Mouse (Mus musculus) myocyte (in vitro differentiated cells): ENCODE data around the gene Exph5. TPM values are rescaled to one million over a fixed set of nuclear protein-coding genes. Genes with fewer than 3 reads are reported as not detected.

Experiments used
- H3K27me3 ChIP-seq: one replicate; pipeline ENCODE4 v1.6.1; 2011; ENCODE audit not compliant: control insufficient read depth, insufficient read depth, insufficient read length
- H3K36me3 ChIP-seq: one replicate; pipeline ENCODE4 v1.6.1; 2011; ENCODE audit not compliant: control insufficient read depth, insufficient read depth
- H3K4me2 ChIP-seq: one replicate; pipeline ENCODE4 v1.6.1; 2011; ENCODE audit warnings: low read depth, control low read depth
- H3K4me3 ChIP-seq: one replicate; pipeline ENCODE4 v1.5.1; 2011; ENCODE audit warnings: mild to moderate bottlenecking, control low read depth, moderate library complexity
- H3K79me2 ChIP-seq: one replicate; pipeline ENCODE4 v1.6.1; 2011; ENCODE audit not compliant: control insufficient read depth, insufficient read depth
- H3ac ChIP-seq: one replicate; pipeline ENCODE4 v1.6.1; 2011; ENCODE audit not compliant: control insufficient read depth, insufficient read length
- CEBPB ChIP-seq: IDR thresholded peaks from 2 replicates; pipeline ENCODE4 v1.6.1; 2011; ENCODE audit warnings: mild to moderate bottlenecking, moderate library complexity; ENCODE audit not compliant: poor library complexity, insufficient read depth, severe bottlenecking
- E2F4 ChIP-seq: IDR thresholded peaks from one replicate; pipeline ENCODE4 v1.6.1; 2011; ENCODE audit warnings: mild to moderate bottlenecking, control low read depth, moderate library complexity; ENCODE audit not compliant: insufficient read depth
- MAX ChIP-seq: IDR thresholded peaks from one replicate; pipeline ENCODE4 v1.6.1; 2011; ENCODE audit warnings: low read depth, mild to moderate bottlenecking, control low read depth
- MYOD1 ChIP-seq, 3 experiments: IDR thresholded peaks; one replicate each; pipeline ENCODE4 v1.6.1; 2011; ENCODE audit warnings: control low read depth in 2 of 3, low read depth in 2 of 3, mild to moderate bottlenecking in 2 of 3, moderate library complexity in 1 of 3; ENCODE audit not compliant: insufficient read length in 2 of 3, control insufficient read depth in 1 of 3
- MYOG ChIP-seq, 3 experiments: IDR thresholded peaks; one replicate each; pipeline ENCODE4 v1.6.1; 2011; ENCODE audit warnings: control low read depth in 2 of 3, low read depth in 2 of 3, mild to moderate bottlenecking in 2 of 3; ENCODE audit not compliant: insufficient read length in 2 of 3, control insufficient read depth in 1 of 3, insufficient read depth in 1 of 3
- POLR2A ChIP-seq: IDR thresholded peaks from one replicate; pipeline ENCODE4 v1.6.1; 2011; ENCODE audit warnings: low read depth, mild to moderate bottlenecking, control low read depth, moderate library complexity; ENCODE audit not compliant: insufficient read length
- POLR2AphosphoS2 ChIP-seq: IDR thresholded peaks from one replicate; pipeline ENCODE4 v1.6.1; 2011; ENCODE audit warnings: low read depth, control low read depth; ENCODE audit not compliant: insufficient read length
- REST ChIP-seq: IDR thresholded peaks from one replicate; pipeline ENCODE4 v1.6.1; 2011; ENCODE audit warnings: mild to moderate bottlenecking, control low read depth, moderate library complexity; ENCODE audit not compliant: insufficient read depth, insufficient read length
- SRF ChIP-seq: IDR thresholded peaks from one replicate; pipeline ENCODE4 v1.6.1; 2011; ENCODE audit warnings: low read depth; ENCODE audit not compliant: control insufficient read depth, insufficient read length
- TCF12 ChIP-seq: IDR thresholded peaks from one replicate; pipeline ENCODE4 v1.6.1; 2011; ENCODE audit warnings: mild to moderate bottlenecking, control low read depth; ENCODE audit not compliant: poor library complexity, insufficient read depth, severe bottlenecking
- TCF3 ChIP-seq: IDR thresholded peaks from one replicate; pipeline ENCODE4 v1.6.1; 2011; ENCODE audit warnings: low read depth, control low read depth; ENCODE audit not compliant: insufficient read length
- USF1 ChIP-seq: IDR thresholded peaks from one replicate; pipeline ENCODE4 v1.6.1; 2011; ENCODE audit warnings: low read depth, mild to moderate bottlenecking, control low read depth, moderate library complexity
- polyA plus RNA-seq: library from polyadenylated mRNA; unstranded; fragments of >200 nt; fragmentation: generic; extraction: Trizol; gene quantifications from one replicate; pipeline ENCODE4 v1.2.1, GENCODE M21; 2012; ENCODE audit warnings: missing spikeins

Gene Exph5
- polyA plus RNA-seq, 1 experiment = not detected

DNA sequence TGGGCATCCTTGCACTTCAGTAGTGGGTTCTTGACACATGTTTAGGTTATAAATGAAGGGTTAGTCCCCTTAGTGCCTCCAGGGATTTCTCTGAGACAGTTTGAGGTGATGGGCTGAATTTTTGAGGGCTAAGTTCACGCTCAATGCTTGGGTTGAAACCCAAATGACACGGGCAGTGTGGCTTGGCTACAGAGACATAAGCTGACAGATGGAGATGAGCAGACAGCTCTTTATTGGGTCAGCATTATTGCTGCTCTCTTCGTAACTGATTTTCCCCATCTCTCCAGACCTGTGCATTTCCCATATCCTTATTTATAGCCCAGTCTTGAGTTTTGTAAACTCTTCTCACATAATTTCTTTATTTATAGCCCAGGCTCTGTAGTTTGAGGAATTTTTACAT is 76.7 kb downstream of the Exph5 start:
- Histone ChIP-seq H3K27me3 (peaks cover 8% of the 10 kb centered on the region), H3K4me3 (no peak overlapping the region), H3K36me3 (no peaks in the 10 kb centered on the region), H3ac (no peak overlapping the region), H3K79me2 (no peaks in the 10 kb centered on the region), H3K4me2 (no peak overlapping the region)
- TF ChIP-seq POLR2AphosphoS2 (no peak), TCF3 (no peak), MYOG (IDR thresholded peaks at IDR 0.05; ENCODE audit: control insufficient read depth in 1 of 3, insufficient read depth in 1 of 3, insufficient read length in 2 of 3, low read depth in 2 of 3) (no peak), E2F4 (no peak), TCF12 (no peak), POLR2A (no peak), REST (no peak)

DNA sequence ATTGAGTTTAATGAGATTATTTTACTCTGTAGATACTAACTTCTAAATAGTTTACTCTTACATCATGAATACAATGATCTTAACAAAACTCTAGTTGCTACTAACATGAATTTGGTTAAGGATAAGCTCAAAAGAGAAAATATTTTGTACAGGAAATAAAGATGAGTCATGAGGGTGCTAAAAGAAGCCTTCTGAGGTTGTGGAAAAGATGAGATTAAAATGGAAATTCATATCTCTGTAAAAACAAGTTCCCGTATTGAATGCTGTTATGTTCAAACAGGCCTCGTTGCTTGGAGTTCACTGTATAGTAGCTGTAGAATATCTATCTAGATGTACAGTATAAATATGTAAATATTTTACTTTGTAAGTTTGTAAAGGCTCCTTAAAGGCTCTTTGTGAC is 79.1 kb downstream of the Exph5 start:
- Histone ChIP-seq H3K79me2 (peaks cover 2% of the 10 kb centered on the region), H3K36me3 (no peaks in the 10 kb centered on the region), H3K4me2 (no peak overlapping the region), H3K4me3 (no peak overlapping the region), H3ac (no peak overlapping the region), H3K27me3 (no peaks in the 10 kb centered on the region)
- TF ChIP-seq POLR2AphosphoS2 (no peak), E2F4 (no peak), USF1 (no peak), REST (no peak), CEBPB (no peak), MYOD1 (IDR thresholded peaks at IDR 0.05; ENCODE audit: control insufficient read depth in 1 of 3, insufficient read length in 2 of 3, low read depth in 2 of 3) (no peak), TCF12 (no peak), MAX (no peak), MYOG (IDR thresholded peaks at IDR 0.05; ENCODE audit: control insufficient read depth in 1 of 3, insufficient read depth in 1 of 3, insufficient read length in 2 of 3, low read depth in 2 of 3) (no peak), TCF3 (no peak), SRF (no peak), POLR2A (no peak)

DNA sequence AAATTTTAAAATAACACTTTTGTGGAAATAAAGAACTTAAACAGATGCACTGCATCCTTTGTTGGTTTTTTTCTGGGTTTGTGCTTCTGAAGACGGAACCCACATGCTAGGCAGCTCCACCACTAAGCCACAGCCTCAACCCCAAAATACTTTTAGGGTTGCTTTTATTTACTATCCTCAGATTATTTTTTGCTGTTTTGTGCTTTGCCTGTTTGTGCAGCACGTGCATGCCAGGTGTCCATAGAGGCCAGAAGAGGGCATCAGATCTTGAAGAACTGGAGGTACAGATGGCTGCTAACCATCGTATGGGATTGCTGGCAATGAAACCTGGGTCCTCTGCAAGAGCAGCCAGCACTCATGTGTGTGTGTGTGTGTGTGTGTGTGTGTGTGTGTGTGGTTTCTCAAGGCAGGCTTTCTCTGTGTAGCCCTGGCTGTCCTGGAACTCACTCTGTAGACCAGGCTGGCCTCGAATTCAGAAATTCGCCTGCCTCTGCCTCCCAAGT is 79.7 kb downstream of the Exph5 start:
- Histone ChIP-seq H3K79me2 (peaks cover 4% of the 10 kb centered on the region), H3K4me2 (no peak overlapping the region), H3K36me3 (no peaks in the 10 kb centered on the region), H3K4me3 (no peak overlapping the region), H3K27me3 (no peaks in the 10 kb centered on the region), H3ac (no peak overlapping the region)
- no peak for TF ChIP-seq SRF
- TF ChIP-seq REST = no peak
- TF ChIP-seq CEBPB = no peak
- TF ChIP-seq USF1 = no peak
- TF ChIP-seq MYOG (IDR thresholded peaks at IDR 0.05; ENCODE audit: control insufficient read depth in 1 of 3, insufficient read depth in 1 of 3, insufficient read length in 2 of 3, low read depth in 2 of 3) = no peak
- TF ChIP-seq MAX = no peak
- no peak for TF ChIP-seq POLR2AphosphoS2
- no peak for TF ChIP-seq TCF3
- no peak for TF ChIP-seq E2F4
- TF ChIP-seq TCF12 = no peak
- no peak for TF ChIP-seq POLR2A
- TF ChIP-seq MYOD1 (IDR thresholded peaks at IDR 0.05; ENCODE audit: control insufficient read depth in 1 of 3, insufficient read length in 2 of 3, low read depth in 2 of 3) = no peak

DNA sequence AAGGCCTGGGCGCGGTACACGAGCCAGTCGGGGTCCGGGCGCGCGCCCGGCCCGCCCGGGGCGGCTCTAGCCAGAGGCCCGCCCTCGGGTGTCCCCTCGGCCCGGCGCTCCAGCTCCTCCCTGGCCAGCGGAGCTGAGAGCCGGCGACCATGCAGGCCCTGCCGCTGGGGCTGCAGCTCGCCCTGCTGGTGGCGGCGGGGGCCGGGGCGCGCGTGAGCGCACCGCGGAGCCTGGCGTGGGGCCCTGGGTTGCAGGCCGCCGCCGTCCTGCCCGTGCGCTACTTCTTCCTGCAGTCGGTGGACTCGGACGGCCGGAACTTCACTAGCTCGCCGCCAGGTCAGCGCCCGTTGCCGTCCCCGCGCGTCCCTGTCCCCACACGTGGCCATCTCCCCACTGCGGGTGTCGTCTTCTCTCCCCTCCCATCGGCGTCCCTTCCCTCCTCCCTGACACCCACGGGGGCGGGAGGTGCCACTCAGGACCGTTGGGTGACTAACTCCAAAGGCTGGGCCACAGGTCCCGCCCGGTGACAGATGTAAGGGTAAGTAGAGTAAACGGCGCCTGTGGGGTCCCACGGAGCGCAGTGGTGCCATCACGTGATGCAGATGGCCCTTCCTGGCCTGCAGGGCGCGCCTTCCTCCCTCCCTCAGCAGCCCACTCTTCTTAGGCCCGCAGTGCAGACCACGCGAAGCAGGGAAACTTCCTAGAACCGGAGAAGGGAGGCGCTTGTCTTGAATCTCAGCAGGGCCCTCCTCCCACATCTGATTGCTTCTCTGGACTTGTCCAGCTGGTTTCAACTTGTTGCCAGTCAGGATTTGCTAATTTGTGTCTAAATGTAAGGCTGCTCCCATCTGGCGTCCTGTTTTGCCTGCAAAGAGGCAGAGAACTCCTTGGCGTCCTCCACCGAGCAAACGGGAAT is 82.7 kb downstream of the Exph5 start, which contains the start of gene Kdelc2:
Gene Kdelc2 (plus strand): TSS at position 75 of the 916 bp plus-strand sequence.
- Histone ChIP-seq H3K4me2 (peak within 1 kb of the TSS; percentile 84), H3K36me3 (no peaks in the 10 kb centered on the region), H3K27me3 (no peaks in the 10 kb centered on the region), H3K4me3 (peak within 1 kb of the TSS; percentile 53), H3ac (peak within 1 kb of the TSS; percentile 86), H3K79me2 (peaks cover 4% of the 10 kb centered on the region)
- TF ChIP-seq MYOD1 (IDR thresholded peaks at IDR 0.05; ENCODE audit: control insufficient read depth in 1 of 3, insufficient read length in 2 of 3, low read depth in 2 of 3) (peak in 1 of 3 experiments; percentile 36), POLR2AphosphoS2 (peak; percentile 51), E2F4 (no peak), POLR2A (peak; percentile 73), CEBPB (no peak), TCF12 (no peak), USF1 (peak; percentile 92), MYOG (IDR thresholded peaks at IDR 0.05; ENCODE audit: control insufficient read depth in 1 of 3, insufficient read depth in 1 of 3, insufficient read length in 2 of 3, low read depth in 2 of 3) (no peak)

- Histone ChIP-seq H3K27me3 (no peaks in the 10 kb centered on the region), H3K4me3 (peak overlapping the region; percentile 53), H3K4me2 (peak overlapping the region; percentile 84), H3ac (peak overlapping the region; percentile 86), H3K79me2 (peaks cover 4% of the 10 kb centered on the region), H3K36me3 (no peaks in the 10 kb centered on the region)
- TF ChIP-seq CEBPB (no peak), MAX (no peak), USF1 (no peak)
Measured at GRCm38 (mm10) chr9:53384873-53385272, 83.4 kb downstream of the Exph5 start.
